Mouse (Mus musculus): Measurements from ENCODE around the gene Arhgef28.
"Not testable (repeated sequence)": the region's sequence is repeated elsewhere in the genome, so short reads cannot be mapped to it uniquely, and the experiment has no call there.

Gene Arhgef28

GRCm38 (mm10) chr13:98122766-98123165, 83.5 kb downstream of the Arhgef28 start:
- no peak for DNase-seq

- no peak for DNase-seq
Measured at GRCm38 (mm10) chr13:98121993-98122392, 84.2 kb downstream of the Arhgef28 start.

GRCm38 (mm10) chr13:98121124-98121470, 85.1 kb downstream of the Arhgef28 start:
- DNase-seq, result no peak

- no peak for DNase-seq
Measured at GRCm38 (mm10) chr13:98120356-98121123, 85.7 kb downstream of the Arhgef28 start.

- no peak for DNase-seq
Measured at GRCm38 (mm10) chr13:98118291-98118690, 87.9 kb downstream of the Arhgef28 start.

GRCm38 (mm10) chr13:98117566-98118254, 88.5 kb downstream of the Arhgef28 start:
- no peak for DNase-seq

GRCm38 (mm10) chr13:98115650-98116049, 90.6 kb downstream of the Arhgef28 start:
- no peak for DNase-seq

- DNase-seq, result no peak
Measured at GRCm38 (mm10) chr13:98115051-98115450, 91.2 kb downstream of the Arhgef28 start.

- no peak for DNase-seq
Measured at GRCm38 (mm10) chr13:98112812-98113503, 93.3 kb downstream of the Arhgef28 start.

GRCm38 (mm10) chr13:98111531-98111930, 94.7 kb downstream of the Arhgef28 start:
- DNase-seq, result no peak

GRCm38 (mm10) chr13:98111021-98111420, 95.2 kb downstream of the Arhgef28 start:
- DNase-seq, result no peak

- not testable (repeated sequence) for DNase-seq
Measured at GRCm38 (mm10) chr13:98108481-98108880, 97.8 kb downstream of the Arhgef28 start.

GRCm38 (mm10) chr13:98107621-98108020, 98.6 kb downstream of the Arhgef28 start:
- DNase-seq, result no peak

- DNase-seq, result no peak
Measured at GRCm38 (mm10) chr13:98095966-98096365, 110.3 kb downstream of the Arhgef28 start.

- DNase-seq, result no peak
Measured at GRCm38 (mm10) chr13:98094332-98094731, 111.9 kb downstream of the Arhgef28 start.

GRCm38 (mm10) chr13:98093483-98093882, 112.8 kb downstream of the Arhgef28 start:
- DNase-seq, result no peak

- no peak for DNase-seq
Measured at GRCm38 (mm10) chr13:98092354-98093002, 113.8 kb downstream of the Arhgef28 start.

- no peak for DNase-seq
Measured at GRCm38 (mm10) chr13:98079640-98080039, 126.6 kb downstream of the Arhgef28 start.

- no peak for DNase-seq
Measured at GRCm38 (mm10) chr13:98078251-98078650, 128.0 kb downstream of the Arhgef28 start.

- no peak for DNase-seq
Measured at GRCm38 (mm10) chr13:98077216-98077615, 129.0 kb downstream of the Arhgef28 start.

GRCm38 (mm10) chr13:98074871-98075270, 131.4 kb downstream of the Arhgef28 start:
- no peak for DNase-seq

- no peak for DNase-seq
Measured at GRCm38 (mm10) chr13:98073190-98073589, 133.0 kb downstream of the Arhgef28 start.

- DNase-seq, result no peak
Measured at GRCm38 (mm10) chr13:98070458-98070857, 135.8 kb downstream of the Arhgef28 start.

Data from embryo, embryonic 11 days (tissue).